Mouse (Mus musculus): Measurements from ENCODE around the gene Gpsm2.

DNA sequence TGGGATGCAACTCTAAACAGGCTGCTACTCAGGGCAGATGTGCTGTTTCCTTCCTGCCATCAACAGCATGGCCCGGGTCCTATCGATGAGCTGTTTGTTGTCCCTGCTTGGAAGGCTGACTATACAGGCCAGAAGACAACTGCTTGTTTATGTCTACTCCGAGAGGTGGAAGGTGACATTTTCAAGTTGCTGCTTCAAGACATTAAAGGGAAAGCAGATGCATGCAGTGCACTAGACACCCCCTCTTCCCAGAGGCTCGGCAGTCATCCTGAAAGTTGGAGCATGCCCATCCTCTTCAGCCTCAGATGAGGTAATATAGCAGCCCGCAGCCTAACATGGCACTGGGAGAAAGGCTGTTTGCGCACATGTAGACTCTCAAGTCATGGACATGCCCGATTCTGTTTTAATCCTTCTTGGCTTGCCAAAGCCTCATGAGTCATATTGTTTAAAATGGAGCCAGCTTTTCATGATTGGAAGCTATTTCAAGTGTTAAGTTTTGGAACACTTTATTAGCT, 40.5 kb upstream of the Gpsm2 start:
- TF ChIP-seq CTCF (IDR thresholded peaks at IDR 0.05; ENCODE audit: low read depth), result no peak
- TF ChIP-seq EP300 (IDR thresholded peaks at IDR 0.05; ENCODE audit: low read depth), result no peak
